Mouse (Mus musculus): ENCODE measurements around the gene Gps2. TPM values are rescaled to one million over a fixed set of nuclear protein-coding genes. Genes with fewer than 3 reads are reported as not detected.

Gene Gps2
- polyA plus RNA-seq, 1 experiment = 272 TPM

GRCm38 (mm10) chr11:69919661-69920265 is 6.1 kb downstream of the Gps2 start:
- peak; percentile 59 for DNase-seq
- Histone ChIP-seq H3K4me3 (ENCODE audit: control insufficient read depth, insufficient read depth, low read length) (peak overlapping the region; percentile 83), H3K4me1 (replicated peaks; ENCODE audit: control insufficient read depth, insufficient read depth, low read length) (peaks cover 16% of the 10 kb centered on the region), H3K36me3 (ENCODE audit: control insufficient read depth, insufficient read depth, low read length) (peaks cover 33% of the 10 kb centered on the region), H3K27ac (ENCODE audit: control insufficient read depth, insufficient read depth, low read length) (peak overlapping the region; percentile 54), H3K27me3 (ENCODE audit: control insufficient read depth, insufficient read depth, low read length) (no peaks in the 10 kb centered on the region)
- TF ChIP-seq CTCF (IDR thresholded peaks at IDR 0.05; ENCODE audit: borderline replicate concordance, control insufficient read depth, extremely low read depth, insufficient read depth, low read length, poor library complexity) = no peak
- TF ChIP-seq POLR2A (IDR thresholded peaks at IDR 0.05; ENCODE audit: control insufficient read depth, extremely low read depth, insufficient read depth, low read length, poor library complexity) = no peak
- under 1% methylated on average over 17 of the region's 17 CpGs for WGBS

DNA sequence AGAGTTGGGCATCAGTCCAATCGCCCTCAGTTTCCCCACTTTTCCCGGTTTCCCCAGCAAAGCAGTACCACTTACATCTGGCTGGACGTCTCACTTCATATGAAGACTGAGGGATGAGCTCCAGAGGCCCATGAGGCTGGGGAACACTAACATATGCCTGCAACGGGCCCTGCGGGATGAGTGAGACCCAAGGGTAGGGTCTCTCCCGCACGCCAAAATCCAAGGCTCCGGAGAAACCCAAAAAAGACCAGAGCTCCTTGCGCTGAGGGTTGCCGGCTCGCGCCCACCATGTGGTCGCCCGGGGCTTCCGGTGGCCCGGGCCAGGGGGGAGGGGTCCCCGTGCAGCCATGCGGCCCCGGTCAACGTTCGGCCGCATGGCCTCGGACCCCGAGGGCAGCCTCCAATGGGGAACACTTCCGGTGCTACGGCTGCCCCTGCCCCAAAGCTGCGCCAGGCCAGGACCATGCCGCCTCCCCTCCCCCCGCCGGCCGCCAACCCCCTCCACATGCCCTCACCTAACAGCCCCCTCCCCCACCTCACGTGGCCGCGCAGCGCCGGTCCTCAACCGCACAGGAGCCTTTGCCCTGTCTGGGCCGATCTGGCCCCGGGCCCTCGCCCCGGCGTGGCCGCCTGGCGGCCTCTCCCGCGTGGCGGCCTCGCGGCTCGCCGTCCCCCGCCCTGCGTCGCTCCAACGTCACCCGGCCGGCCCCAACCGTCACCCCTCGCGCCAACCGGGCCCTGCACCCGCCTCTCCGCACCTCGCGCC is 6.8 kb downstream of the Gps2 start:
- peak overlapping the region; percentile 83 for H3K4me3 ChIP-seq (ENCODE audit: control insufficient read depth, insufficient read depth, low read length)
- peak; percentile 56 for DNase-seq
- WGBS = under 1% methylated on average over 65 of the region's 65 CpGs
- peaks cover 31% of the 10 kb centered on the region for H3K36me3 ChIP-seq (ENCODE audit: control insufficient read depth, insufficient read depth, low read length)
- peak overlapping the region; percentile 57 for H3K27ac ChIP-seq (ENCODE audit: control insufficient read depth, insufficient read depth, low read length)
- TF ChIP-seq POLR2A (IDR thresholded peaks at IDR 0.05; ENCODE audit: control insufficient read depth, extremely low read depth, insufficient read depth, low read length, poor library complexity) = no peak
- no peak for TF ChIP-seq CTCF (IDR thresholded peaks at IDR 0.05; ENCODE audit: borderline replicate concordance, control insufficient read depth, extremely low read depth, insufficient read depth, low read length, poor library complexity)
- H3K27me3 ChIP-seq (ENCODE audit: control insufficient read depth, insufficient read depth, low read length) = no peaks in the 10 kb centered on the region
- peaks cover 11% of the 10 kb centered on the region for H3K4me1 ChIP-seq (replicated peaks; ENCODE audit: control insufficient read depth, insufficient read depth, low read length)

- WGBS = under 1% methylated on average over 78 of the region's 78 CpGs
- Histone ChIP-seq H3K4me1 (replicated peaks; ENCODE audit: control insufficient read depth, insufficient read depth, low read length) (peaks cover 6% of the 10 kb centered on the region), H3K27me3 (ENCODE audit: control insufficient read depth, insufficient read depth, low read length) (no peaks in the 10 kb centered on the region), H3K36me3 (ENCODE audit: control insufficient read depth, insufficient read depth, low read length) (peaks cover 22% of the 10 kb centered on the region), H3K4me3 (ENCODE audit: control insufficient read depth, insufficient read depth, low read length) (peak within 1 kb of the TSS; percentile 83), H3K27ac (ENCODE audit: control insufficient read depth, insufficient read depth, low read length) (peak within 1 kb of the TSS; percentile 88)
- TF ChIP-seq CTCF (IDR thresholded peaks at IDR 0.05; ENCODE audit: borderline replicate concordance, control insufficient read depth, extremely low read depth, insufficient read depth, low read length, poor library complexity) (peak; percentile 78), POLR2A (IDR thresholded peaks at IDR 0.05; ENCODE audit: control insufficient read depth, extremely low read depth, insufficient read depth, low read length, poor library complexity) (peak; percentile 53)
- DNase-seq = peak; percentile 100
Observed at GRCm38 (mm10) chr11:69921114-69922011, 7.7 kb downstream of the Gps2 start, which contains the start of gene Eif5a. Gene Eif5a, minus strand, starts transcription at chr11:69921958.

DNA sequence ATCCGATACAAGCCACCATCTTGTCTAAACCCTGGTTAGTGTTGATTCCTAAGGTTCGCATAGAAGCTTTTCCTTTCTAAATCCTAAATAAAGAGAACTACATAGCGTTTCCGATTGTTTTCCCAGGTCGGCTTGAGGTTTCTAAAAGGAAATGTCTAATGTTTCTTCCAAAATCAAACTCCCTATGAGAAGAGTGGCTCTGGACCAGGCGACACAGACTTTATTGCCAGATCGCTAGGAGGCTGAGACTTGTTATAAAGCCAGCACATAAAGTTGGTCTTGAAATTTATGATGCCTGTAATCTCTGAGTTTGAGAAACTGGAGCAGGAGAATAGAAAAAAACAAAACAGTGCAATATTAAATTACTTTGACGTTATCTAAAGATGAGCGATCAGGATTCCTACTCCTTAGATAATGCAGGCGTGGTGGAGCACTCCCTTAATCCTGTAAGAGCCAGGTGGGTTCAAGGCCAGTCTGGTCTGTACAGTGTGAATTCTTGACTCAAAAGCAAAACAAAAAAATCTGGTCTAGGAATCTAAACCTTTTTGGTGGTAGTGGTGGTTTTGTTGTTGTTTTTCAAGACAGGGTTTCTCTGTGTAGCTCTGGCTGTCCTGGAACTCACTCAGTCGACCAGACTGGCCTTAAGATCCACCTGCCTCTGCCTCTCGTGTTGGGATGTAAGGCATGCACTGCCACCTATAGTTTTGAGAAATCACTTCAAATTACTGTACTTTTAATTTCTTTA is 8.5 kb downstream of the Gps2 start:
- H3K4me3 ChIP-seq (ENCODE audit: control insufficient read depth, insufficient read depth, low read length) = peak overlapping the region; percentile 50
- peaks cover 18% of the 10 kb centered on the region for H3K36me3 ChIP-seq (ENCODE audit: control insufficient read depth, insufficient read depth, low read length)
- H3K27ac ChIP-seq (ENCODE audit: control insufficient read depth, insufficient read depth, low read length) = peak overlapping the region; percentile 88
- H3K4me1 ChIP-seq (replicated peaks; ENCODE audit: control insufficient read depth, insufficient read depth, low read length) = peaks cover 6% of the 10 kb centered on the region
- DNase-seq = no peak
- TF ChIP-seq CTCF (IDR thresholded peaks at IDR 0.05; ENCODE audit: borderline replicate concordance, control insufficient read depth, extremely low read depth, insufficient read depth, low read length, poor library complexity) = no peak
- no peak for TF ChIP-seq POLR2A (IDR thresholded peaks at IDR 0.05; ENCODE audit: control insufficient read depth, extremely low read depth, insufficient read depth, low read length, poor library complexity)
- no peaks in the 10 kb centered on the region for H3K27me3 ChIP-seq (ENCODE audit: control insufficient read depth, insufficient read depth, low read length)
- WGBS = 4% methylated on average over 12 of the region's 12 CpGs

- Histone ChIP-seq H3K36me3 (ENCODE audit: control insufficient read depth, insufficient read depth, low read length) (peaks cover 12% of the 10 kb centered on the region), H3K4me1 (replicated peaks; ENCODE audit: control insufficient read depth, insufficient read depth, low read length) (peaks cover 6% of the 10 kb centered on the region), H3K27me3 (ENCODE audit: control insufficient read depth, insufficient read depth, low read length) (no peaks in the 10 kb centered on the region), H3K4me3 (ENCODE audit: control insufficient read depth, insufficient read depth, low read length) (no peak overlapping the region), H3K27ac (ENCODE audit: control insufficient read depth, insufficient read depth, low read length) (no peak overlapping the region)
- no peak for TF ChIP-seq CTCF (IDR thresholded peaks at IDR 0.05; ENCODE audit: borderline replicate concordance, control insufficient read depth, extremely low read depth, insufficient read depth, low read length, poor library complexity)
- TF ChIP-seq POLR2A (IDR thresholded peaks at IDR 0.05; ENCODE audit: control insufficient read depth, extremely low read depth, insufficient read depth, low read length, poor library complexity) = no peak
- 73% methylated on average over 3 of the region's 3 CpGs for WGBS
- no peak for DNase-seq
Observed at GRCm38 (mm10) chr11:69922796-69923195, 9.1 kb downstream of the Gps2 start.

Measured in thymus, adult 2 months (tissue).